Mouse (Mus musculus) v-Abl transformed pro-B cells (cell line): ENCODE results near the gene Ripk3.

ENCODE experiments used
- in situ Hi-C, 2 experiments: fragments of 400-800 bp; cut with MboI; formaldehyde crosslinking; loops; one replicate each; pipeline ENCODE4 v1.15.1; 2025; ENCODE audit not compliant: unreplicated experiment in 2 of 2

Ripk3 gene

GRCm38 (mm10) chr14:55815310-55815751, 26.7 kb upstream of the Ripk3 start:
- in situ Hi-C loops, result no loop called here

- in situ Hi-C loops, result no loop called here
These were observed 26.2 kb upstream of the Ripk3 start for GRCm38 (mm10) chr14:55814885-55815284.

GRCm38 (mm10) chr14:55795380-55796163, 6.9 kb upstream of the Ripk3 start:
- in situ Hi-C loops, result no loop called here

GRCm38 (mm10) chr14:55793946-55794345, 5.3 kb upstream of the Ripk3 start:
- in situ Hi-C loops, result no loop called here

GRCm38 (mm10) chr14:55793461-55793860, 4.8 kb upstream of the Ripk3 start:
- in situ Hi-C loops, result no loop called here

GRCm38 (mm10) chr14:55787731-55788130, 934 bp downstream of the Ripk3 start:
- in situ Hi-C loops, result loop anchor here in 1 of 2 experiments (10.0 kb wide), 1 partner anchor 77 kb away; no protein-coding TSS in a partner anchor

- in situ Hi-C loops, result loop anchor here in 1 of 2 experiments (10.0 kb wide), 1 partner anchor 80 kb away; no protein-coding TSS in a partner anchor
These were observed 3.5 kb downstream of the Ripk3 start for GRCm38 (mm10) chr14:55785195-55785594.

- in situ Hi-C loops, result loop anchor here in 1 of 2 experiments (10.0 kb wide), 1 partner anchor 81 kb away; no protein-coding TSS in a partner anchor
These were observed 4.8 kb downstream of the Ripk3 start, which contains the start of gene Adcy4 for GRCm38 (mm10) chr14:55783958-55784235. Gene Adcy4 (minus strand): TSS chr14:55784095.

GRCm38 (mm10) chr14:55783171-55783957, 5.3 kb downstream of the Ripk3 start:
- in situ Hi-C loops, result loop anchor here in 1 of 2 experiments (10.0 kb wide), 1 partner anchor 81 kb away; no protein-coding TSS in a partner anchor

- in situ Hi-C loops, result loop anchor here in 1 of 2 experiments (10.0 kb wide), 1 partner anchor 82 kb away; no protein-coding TSS in a partner anchor
These were observed 6.2 kb downstream of the Ripk3 start for GRCm38 (mm10) chr14:55782361-55782960.

GRCm38 (mm10) chr14:55781310-55781709, 7.4 kb downstream of the Ripk3 start:
- in situ Hi-C loops, result loop anchor here in 1 of 2 experiments (10.0 kb wide), 1 partner anchor 83 kb away; no protein-coding TSS in a partner anchor

- in situ Hi-C loops, result loop anchor here in 1 of 2 experiments (10.0 kb wide), 1 partner anchor 84 kb away; no protein-coding TSS in a partner anchor
These were observed 7.9 kb downstream of the Ripk3 start for GRCm38 (mm10) chr14:55780736-55781135.

GRCm38 (mm10) chr14:55779656-55780055, 9.0 kb downstream of the Ripk3 start:
- in situ Hi-C loops, result loop anchor here in 1 of 2 experiments (10.0 kb wide), 1 partner anchor 85 kb away; no protein-coding TSS in a partner anchor

GRCm38 (mm10) chr14:55778686-55779085, 10.0 kb downstream of the Ripk3 start:
- in situ Hi-C loops, result no loop called here

GRCm38 (mm10) chr14:55777806-55778205, 10.9 kb downstream of the Ripk3 start:
- in situ Hi-C loops, result no loop called here

- in situ Hi-C loops, result no loop called here
These were observed 11.5 kb downstream of the Ripk3 start for GRCm38 (mm10) chr14:55777176-55777575.

GRCm38 (mm10) chr14:55776711-55777110, 12.0 kb downstream of the Ripk3 start:
- in situ Hi-C loops, result no loop called here

- in situ Hi-C loops, result loop anchor here in 1 of 2 experiments (25.0 kb wide), 1 partner anchor 657 kb away; the partner anchor contains the start of genes Ap1g2 and Jph4
These were observed 19.5 kb downstream of the Ripk3 start for GRCm38 (mm10) chr14:55769087-55769703.

GRCm38 (mm10) chr14:55768555-55768954, 20.1 kb downstream of the Ripk3 start:
- in situ Hi-C loops, result loop anchor here in 1 of 2 experiments (25.0 kb wide), 1 partner anchor 656 kb away; the partner anchor contains the start of genes Ap1g2 and Jph4
